In the genomic region with DNA sequence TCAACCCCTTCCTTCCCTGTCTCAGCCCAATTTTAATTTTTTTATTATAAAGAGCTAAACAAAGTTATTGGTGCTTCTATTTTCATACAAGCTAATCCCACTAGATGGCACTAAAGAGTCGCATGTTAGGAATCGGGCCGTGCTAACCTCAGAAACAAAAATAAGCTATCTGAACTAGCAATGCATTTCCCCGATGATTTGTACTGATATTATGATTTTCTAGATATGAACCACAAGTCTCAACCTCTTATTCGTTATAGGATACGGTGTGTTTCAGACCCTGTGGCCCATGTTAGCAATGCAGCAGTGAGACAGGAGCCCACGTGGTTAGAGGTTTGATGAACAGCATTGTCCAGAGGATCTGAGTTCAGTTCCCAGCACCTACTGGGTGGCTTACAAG, we compare ENCODE assay signal across 11 mouse cellular contexts. TPM values are rescaled to one million over a fixed set of nuclear protein-coding genes. Genes with fewer than 3 reads are reported as not detected.
DNase-seq lines count a peak whose midpoint lies in the region; ATAC-seq and TF ChIP-seq lines count a peak whose summit lies in the region.
"Had no signal": no experiment of that assay in that cellular context is flagged by ENCODE, and none has a peak within 500 bp of the region (broad histone marks: within the 10 kb centered on the region; RNA-seq: fewer than 3 reads in every experiment).

No protein-coding gene starts in this region.

- TF ChIP-seq CTCF in lung, embryonic 14.5 days (IDR thresholded peaks at IDR 0.05; ENCODE audit: low read depth) = peak; percentile 59
- TF ChIP-seq CTCF in lung, adult 2 months (IDR thresholded peaks at IDR 0.05; ENCODE audit: insufficient read depth, low read length) = no peak; the same call in 1 of the 2 replicates

- H3K9ac ChIP-seq in lung, embryonic 14.5 days = no peak overlapping the region
- no peak overlapping the region for H3K9ac ChIP-seq in liver, embryonic 12.5 days
- H3K9ac ChIP-seq: hindbrain, embryonic 15.5 days; neural tube, embryonic 13.5 days had no signal

- H3K4me3 ChIP-seq in lung, embryonic 14.5 days (ENCODE audit: low read depth, low read length) = no peak overlapping the region
- no peak overlapping the region for H3K4me3 ChIP-seq in lung, adult 2 months (replicated peaks; ENCODE audit: extremely low read depth, low read depth, low read length)
- H3K4me3 ChIP-seq in liver, embryonic 12.5 days = no peak overlapping the region
- H3K4me3 ChIP-seq: hindbrain, embryonic 15.5 days; neural tube, embryonic 13.5 days had no signal

- no peaks in the 10 kb centered on the region for H3K27me3 ChIP-seq in lung, embryonic 14.5 days (ENCODE audit: insufficient read depth, low read length)
- H3K27me3 ChIP-seq in liver, embryonic 12.5 days (replicated peaks) = peaks cover 10% of the 10 kb centered on the region; the same call in 1 of the 2 replicates
- H3K27me3 ChIP-seq: hindbrain, embryonic 15.5 days; neural tube, embryonic 13.5 days; Patski had no signal

- WGBS in lung, embryonic 14.5 days = 12% methylated on average over 7 of the region's 7 CpGs
- 10% methylated on average over 7 of the region's 7 CpGs for WGBS in lung, adult 2 months
- WGBS in liver, embryonic 12.5 days (ENCODE audit: insufficient replicate concordance) = 13% methylated on average over 7 of the region's 7 CpGs

- TF ChIP-seq POLR2A in lung, adult 2 months (IDR thresholded peaks at IDR 0.05; ENCODE audit: borderline replicate concordance, extremely low read depth, low read depth, low read length) = no peak

- no peak overlapping the region for H3K27ac ChIP-seq in lung, embryonic 14.5 days (ENCODE audit: low read depth)
- no peak overlapping the region for H3K27ac ChIP-seq in liver, embryonic 12.5 days
- H3K27ac ChIP-seq: hindbrain, embryonic 15.5 days; neural tube, embryonic 13.5 days had no signal

- H3K4me2 ChIP-seq in lung, embryonic 14.5 days = no peak overlapping the region
- peak overlapping the region; percentile 25 for H3K4me2 ChIP-seq in liver, embryonic 12.5 days
- H3K4me2 ChIP-seq: hindbrain, embryonic 15.5 days; neural tube, embryonic 13.5 days had no signal

- H3K36me3 ChIP-seq in lung, embryonic 14.5 days (ENCODE audit: insufficient read depth) = no peaks in the 10 kb centered on the region
- no peaks in the 10 kb centered on the region for H3K36me3 ChIP-seq in liver, embryonic 12.5 days
- H3K36me3 ChIP-seq: hindbrain, embryonic 15.5 days; neural tube, embryonic 13.5 days had no signal

- DNase-seq in cerebellum, postnatal 10 days = peak; percentile 40 to 76
- no peak for DNase-seq in cerebellum, adult 9-11 months
- peak; percentile 92 for DNase-seq in lung, embryonic 14.5 days
- no peak for DNase-seq in lung, adult 2 months
- peak; percentile 54 for DNase-seq in c-Kit-positive CD71-positive TER-119-positive erythroid progenitor cells, embryonic 14.5 days (ENCODE audit: low spot score)
- no peak for DNase-seq in adrenal gland, adult 18-20 months (ENCODE audit: low spot score in 2 of 2)
- DNase-seq in right cerebral cortex, postnatal 14 days = no peak

- H3K9me3 ChIP-seq in lung, embryonic 14.5 days (ENCODE audit: low read depth, low read length) = no peaks in the 10 kb centered on the region
- no peaks in the 10 kb centered on the region for H3K9me3 ChIP-seq in liver, embryonic 12.5 days (replicated peaks)
- H3K9me3 ChIP-seq: hindbrain, embryonic 15.5 days; neural tube, embryonic 13.5 days had no signal

- H3K4me1 ChIP-seq in lung, embryonic 14.5 days (ENCODE audit: insufficient read depth) = no peaks in the 10 kb centered on the region
- H3K4me1 ChIP-seq in lung, adult 2 months (ENCODE audit: control insufficient read depth, insufficient read depth, low read length) = no peaks in the 10 kb centered on the region
- peaks cover 17% of the 10 kb centered on the region for H3K4me1 ChIP-seq in liver, embryonic 12.5 days

- ATAC-seq in lung, embryonic 14.5 days (ENCODE audit: insufficient read depth) = no peak
- no peak for ATAC-seq in liver, embryonic 12.5 days
- ATAC-seq: Patski had no signal

RNA-seq across cellular contexts. Expression of a gene that starts 5.2 kb away (rescaled TPM):
- 2.8 and 4.3 TPM in 2 replicates for polyA plus RNA-seq in lung, embryonic 14.5 days (2014; fragmentation: Nextera tagmentation; extraction: Ambion mirVana)
- 2.2 and 2.7 TPM in 2 replicates for polyA plus RNA-seq in lung, adult 2 months (2012; rRNA removed)
- polyA plus RNA-seq in liver, embryonic 12.5 days (2016; fragmentation: Nextera tagmentation; extraction: Ambion mirVana) = 1.0 and 1.2 TPM in 2 replicates
- total RNA-seq in adrenal gland, adult 18-20 months (2021) = 1 to 10 TPM; 2.1 to 3.0 TPM

RNA-seq across cellular contexts. Expression of a gene that starts 52.6 kb away (rescaled TPM):
- polyA plus RNA-seq in lung, embryonic 14.5 days (2014; fragmentation: Nextera tagmentation; extraction: Ambion mirVana) = 26.4 and 27.7 TPM in 2 replicates
- 2.3 and 3.0 TPM in 2 replicates for polyA plus RNA-seq in lung, adult 2 months (2012; rRNA removed)
- polyA plus RNA-seq in liver, embryonic 12.5 days (2016; fragmentation: Nextera tagmentation; extraction: Ambion mirVana) = 13.8 and 13.9 TPM in 2 replicates
- 1 to 10 TPM; 6.0 to 7.7 TPM for total RNA-seq in adrenal gland, adult 18-20 months (2021)

Comparison
In these comparisons a context has a peak if more than half of its experiments do, and no peak if none do; other contexts are left out.
1. DNase-seq: peak in cerebellum, postnatal 10 days (2 of 2), lung, embryonic 14.5 days (single experiment) and c-Kit-positive CD71-positive TER-119-positive erythroid progenitor cells, embryonic 14.5 days (single experiment); none in cerebellum, adult 9-11 months (single experiment), lung, adult 2 months (single experiment), adrenal gland, adult 18-20 months (0 of 2) and right cerebral cortex, postnatal 14 days (single experiment).